22 mouse cellular contexts compared by ENCODE assay signal in genomic region chr14:10836001-10836400, GRCm38 (mm10).
"Had no signal": no experiment of that assay in that cellular context is flagged by ENCODE, and none has a peak within 500 bp of the region (broad histone marks: within the 10 kb centered on the region; RNA-seq: fewer than 3 reads in every experiment).

No protein-coding gene starts in this region.

- H3K4me2 ChIP-seq: limb, embryonic 13.5 days; liver, embryonic 13.5 days; midbrain, embryonic 11.5 days; neural tube, embryonic 12.5 days; neural tube, embryonic 15.5 days had no signal

- H3K36me3 ChIP-seq: limb, embryonic 10.5 days; limb, embryonic 13.5 days; liver, embryonic 13.5 days; neural tube, embryonic 12.5 days; neural tube, embryonic 15.5 days had no signal

- H3K4me3 ChIP-seq: layer of hippocampus, adult 2 months; limb, embryonic 10.5 days; limb, embryonic 13.5 days; liver, embryonic 13.5 days; neural tube, embryonic 12.5 days; neural tube, embryonic 15.5 days had no signal

- H3K4me1 ChIP-seq: limb, embryonic 10.5 days; limb, embryonic 13.5 days; liver, embryonic 13.5 days; neural tube, embryonic 12.5 days; neural tube, embryonic 15.5 days had no signal

- DNase-seq: kidney, postnatal 25 days; layer of hippocampus, adult 9-11 months; liver; liver, embryonic 13.5 days; lung, adult 2 months; lung, postnatal 14 days; lung, postnatal 4 days; midbrain, embryonic 14.5 days; right cerebral cortex, adult 18-20 months; right cerebral cortex, postnatal 14 days; right cerebral cortex, postnatal 4 days; thymus, adult 2 months; thymus, postnatal 14 days; thymus, postnatal 4 days had no signal

- H3K9me3 ChIP-seq: limb, embryonic 10.5 days; limb, embryonic 13.5 days; liver, embryonic 13.5 days; neural tube, embryonic 12.5 days; neural tube, embryonic 15.5 days had no signal

- H3K9ac ChIP-seq: limb, embryonic 13.5 days; liver, embryonic 13.5 days; neural tube, embryonic 12.5 days; neural tube, embryonic 15.5 days had no signal

- H3K27me3 ChIP-seq: limb, embryonic 13.5 days; liver, embryonic 13.5 days; neural tube, embryonic 12.5 days; neural tube, embryonic 15.5 days had no signal

- H3K27ac ChIP-seq: kidney, postnatal 0 days; layer of hippocampus, adult 2 months; limb, embryonic 10.5 days; limb, embryonic 13.5 days; liver, embryonic 13.5 days; neural tube, embryonic 12.5 days; neural tube, embryonic 15.5 days; stomach, postnatal 0 days had no signal
